Mouse (Mus musculus): ENCODE data around the gene Gtf3a. TPM values are rescaled to one million over a fixed set of nuclear protein-coding genes. Genes with fewer than 3 reads are reported as not detected.
"Not testable (repeated sequence)": the region's sequence is repeated elsewhere in the genome, so short reads cannot be mapped to it uniquely, and the experiment has no call there.

Gtf3a gene
- polyA plus RNA-seq, 1 experiment from 2014 or later: 98.6 TPM

DNA sequence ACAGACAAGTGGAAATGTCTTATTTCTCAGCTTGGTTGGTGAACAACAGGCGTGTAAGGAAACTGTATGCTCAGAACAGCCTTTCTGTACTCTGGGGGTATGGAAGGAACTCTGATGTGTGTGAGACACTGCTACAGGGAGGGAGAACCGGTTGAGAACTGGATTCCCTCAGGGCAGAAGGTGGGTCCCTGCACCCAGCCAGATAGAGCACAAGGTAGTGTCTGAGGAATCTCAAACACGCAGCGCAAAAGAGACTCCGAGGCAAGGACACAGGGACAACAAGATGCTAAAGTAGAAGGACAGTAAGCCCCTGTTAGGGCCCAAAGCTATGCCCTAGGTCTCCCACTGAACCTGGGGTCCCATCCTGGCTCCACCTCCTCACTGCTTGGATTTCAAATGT is 21.8 kb upstream of the Gtf3a start:
- WGBS (ENCODE audit: insufficient replicate concordance): 77% methylated on average over 5 of the region's 5 CpGs
- no peak overlapping the region for H3K4me3 ChIP-seq (ENCODE audit: low read depth, low read length)
- H3K36me3 ChIP-seq (ENCODE audit: control insufficient read depth, insufficient read depth, low read length): no peaks in the 10 kb centered on the region
- ATAC-seq (replicated peaks; ENCODE audit: insufficient number of reproducible peaks, low FRiP score, low TSS enrichment): no peak
- no peaks in the 10 kb centered on the region for H3K9me3 ChIP-seq (replicated peaks; ENCODE audit: control insufficient read depth, low read length)
- H3K4me1 ChIP-seq (ENCODE audit: control insufficient read depth, insufficient read depth, low read length): no peaks in the 10 kb centered on the region
- no peak overlapping the region for H3K4me2 ChIP-seq
- H3K9ac ChIP-seq (ENCODE audit: low read depth, low read length): no peak overlapping the region
- H3K27ac ChIP-seq (ENCODE audit: low read depth, low read length): no peak overlapping the region
- H3K27me3 ChIP-seq (ENCODE audit: control insufficient read depth, insufficient read depth, low read length): no peaks in the 10 kb centered on the region

GRCm38 (mm10) chr5:146931422-146931821 is 17.0 kb upstream of the Gtf3a start:
- H3K27me3 ChIP-seq (ENCODE audit: control insufficient read depth, insufficient read depth, low read length): no peaks in the 10 kb centered on the region
- no peaks in the 10 kb centered on the region for H3K4me1 ChIP-seq (ENCODE audit: control insufficient read depth, insufficient read depth, low read length)
- no peaks in the 10 kb centered on the region for H3K36me3 ChIP-seq (ENCODE audit: control insufficient read depth, insufficient read depth, low read length)
- no peaks in the 10 kb centered on the region for H3K9me3 ChIP-seq (replicated peaks; ENCODE audit: control insufficient read depth, low read length)
- no peak overlapping the region for H3K27ac ChIP-seq (ENCODE audit: low read depth, low read length)
- ATAC-seq (replicated peaks; ENCODE audit: insufficient number of reproducible peaks, low FRiP score, low TSS enrichment): no peak
- H3K9ac ChIP-seq (ENCODE audit: low read depth, low read length): no peak overlapping the region
- H3K4me3 ChIP-seq (ENCODE audit: low read depth, low read length): no peak overlapping the region
- no peak overlapping the region for H3K4me2 ChIP-seq
- WGBS (ENCODE audit: insufficient replicate concordance): 77% methylated on average over 7 of the region's 7 CpGs

GRCm38 (mm10) chr5:146931904-146932553 is 16.4 kb upstream of the Gtf3a start:
- ATAC-seq (replicated peaks; ENCODE audit: insufficient number of reproducible peaks, low FRiP score, low TSS enrichment): no peak
- no peak overlapping the region for H3K4me2 ChIP-seq
- H3K9ac ChIP-seq (ENCODE audit: low read depth, low read length): no peak overlapping the region
- H3K27me3 ChIP-seq (ENCODE audit: control insufficient read depth, insufficient read depth, low read length): no peaks in the 10 kb centered on the region
- no peaks in the 10 kb centered on the region for H3K4me1 ChIP-seq (ENCODE audit: control insufficient read depth, insufficient read depth, low read length)
- no peak overlapping the region for H3K27ac ChIP-seq (ENCODE audit: low read depth, low read length)
- no peaks in the 10 kb centered on the region for H3K9me3 ChIP-seq (replicated peaks; ENCODE audit: control insufficient read depth, low read length)
- H3K36me3 ChIP-seq (ENCODE audit: control insufficient read depth, insufficient read depth, low read length): no peaks in the 10 kb centered on the region
- H3K4me3 ChIP-seq (ENCODE audit: low read depth, low read length): no peak overlapping the region
- WGBS (ENCODE audit: insufficient replicate concordance): 69% methylated on average over 16 of the region's 16 CpGs

- ATAC-seq (replicated peaks; ENCODE audit: insufficient number of reproducible peaks, low FRiP score, low TSS enrichment): no peak
- H3K4me3 ChIP-seq (ENCODE audit: low read depth, low read length): no peak overlapping the region
- 84% methylated on average over 12 of the region's 12 CpGs for WGBS (ENCODE audit: insufficient replicate concordance)
Measured at GRCm38 (mm10) chr5:146933466-146933865, 15.0 kb upstream of the Gtf3a start.

GRCm38 (mm10) chr5:146937541-146938503 is 10.6 kb upstream of the Gtf3a start:
- no peak overlapping the region for H3K4me3 ChIP-seq (ENCODE audit: low read depth, low read length)
- no peaks in the 10 kb centered on the region for H3K4me1 ChIP-seq (ENCODE audit: control insufficient read depth, insufficient read depth, low read length)
- ATAC-seq (replicated peaks; ENCODE audit: insufficient number of reproducible peaks, low FRiP score, low TSS enrichment): no peak
- H3K27me3 ChIP-seq (ENCODE audit: control insufficient read depth, insufficient read depth, low read length): no peaks in the 10 kb centered on the region
- no peaks in the 10 kb centered on the region for H3K9me3 ChIP-seq (replicated peaks; ENCODE audit: control insufficient read depth, low read length)
- H3K4me2 ChIP-seq: no peak overlapping the region
- no peak overlapping the region for H3K9ac ChIP-seq (ENCODE audit: low read depth, low read length)
- WGBS (ENCODE audit: insufficient replicate concordance): 75% methylated on average over 32 of the region's 32 CpGs
- no peak overlapping the region for H3K27ac ChIP-seq (ENCODE audit: low read depth, low read length)
- no peaks in the 10 kb centered on the region for H3K36me3 ChIP-seq (ENCODE audit: control insufficient read depth, insufficient read depth, low read length)

More at GRCm38 (mm10) chr5:146933466-146933865, 15.0 kb upstream of the Gtf3a start:
- Histone ChIP-seq H3K9me3 (replicated peaks; ENCODE audit: control insufficient read depth, low read length) (no peaks in the 10 kb centered on the region), H3K27me3 (ENCODE audit: control insufficient read depth, insufficient read depth, low read length) (no peaks in the 10 kb centered on the region), H3K4me2 (no peak overlapping the region), H3K9ac (ENCODE audit: low read depth, low read length) (no peak overlapping the region), H3K4me1 (ENCODE audit: control insufficient read depth, insufficient read depth, low read length) (no peaks in the 10 kb centered on the region), H3K27ac (ENCODE audit: low read depth, low read length) (no peak overlapping the region), H3K36me3 (ENCODE audit: control insufficient read depth, insufficient read depth, low read length) (no peaks in the 10 kb centered on the region)

- H3K9ac ChIP-seq (ENCODE audit: low read depth, low read length): no peak overlapping the region
- 79% methylated on average over 16 of the region's 16 CpGs for WGBS (ENCODE audit: insufficient replicate concordance)
Measured at GRCm38 (mm10) chr5:146939109-146939796, 9.2 kb upstream of the Gtf3a start.

DNA sequence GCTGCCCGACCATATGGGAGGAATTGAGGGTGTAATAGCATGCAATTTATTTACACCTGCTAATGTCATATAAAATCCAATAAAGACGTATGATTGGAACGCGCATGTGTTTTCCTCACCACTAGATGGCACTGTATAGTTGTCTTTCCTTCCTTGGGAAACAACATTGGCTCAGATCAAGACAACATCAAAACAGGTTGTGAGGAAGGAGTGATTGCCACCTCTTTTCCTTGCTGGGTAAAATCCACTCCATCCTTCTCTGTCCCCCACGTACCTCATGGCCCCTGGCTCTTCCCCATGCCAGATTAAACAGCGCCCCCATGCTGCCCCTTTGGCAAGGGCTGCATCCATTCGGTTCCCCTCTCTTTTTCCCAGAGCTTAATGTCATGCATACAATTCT is 8.2 kb upstream of the Gtf3a start:
- Histone ChIP-seq H3K36me3 (ENCODE audit: control insufficient read depth, insufficient read depth, low read length) (no peaks in the 10 kb centered on the region), H3K27ac (ENCODE audit: low read depth, low read length) (no peak overlapping the region), H3K9ac (ENCODE audit: low read depth, low read length) (no peak overlapping the region), H3K9me3 (replicated peaks; ENCODE audit: control insufficient read depth, low read length) (peaks cover 2% of the 10 kb centered on the region; the same call in 1 of the 2 replicates), H3K4me1 (ENCODE audit: control insufficient read depth, insufficient read depth, low read length) (no peaks in the 10 kb centered on the region), H3K27me3 (ENCODE audit: control insufficient read depth, insufficient read depth, low read length) (no peaks in the 10 kb centered on the region), H3K4me3 (ENCODE audit: low read depth, low read length) (no peak overlapping the region), H3K4me2 (no peak overlapping the region)
- ATAC-seq (replicated peaks; ENCODE audit: insufficient number of reproducible peaks, low FRiP score, low TSS enrichment): no peak
- 21% methylated on average over 7 of the region's 7 CpGs for WGBS (ENCODE audit: insufficient replicate concordance)

More at GRCm38 (mm10) chr5:146939109-146939796, 9.2 kb upstream of the Gtf3a start:
- Histone ChIP-seq H3K36me3 (ENCODE audit: control insufficient read depth, insufficient read depth, low read length) (no peaks in the 10 kb centered on the region), H3K27me3 (ENCODE audit: control insufficient read depth, insufficient read depth, low read length) (no peaks in the 10 kb centered on the region), H3K9me3 (replicated peaks; ENCODE audit: control insufficient read depth, low read length) (no peaks in the 10 kb centered on the region), H3K4me2 (no peak overlapping the region), H3K4me3 (ENCODE audit: low read depth, low read length) (no peak overlapping the region), H3K4me1 (ENCODE audit: control insufficient read depth, insufficient read depth, low read length) (no peaks in the 10 kb centered on the region), H3K27ac (ENCODE audit: low read depth, low read length) (no peak overlapping the region)
- no peak for ATAC-seq (replicated peaks; ENCODE audit: insufficient number of reproducible peaks, low FRiP score, low TSS enrichment)

DNA sequence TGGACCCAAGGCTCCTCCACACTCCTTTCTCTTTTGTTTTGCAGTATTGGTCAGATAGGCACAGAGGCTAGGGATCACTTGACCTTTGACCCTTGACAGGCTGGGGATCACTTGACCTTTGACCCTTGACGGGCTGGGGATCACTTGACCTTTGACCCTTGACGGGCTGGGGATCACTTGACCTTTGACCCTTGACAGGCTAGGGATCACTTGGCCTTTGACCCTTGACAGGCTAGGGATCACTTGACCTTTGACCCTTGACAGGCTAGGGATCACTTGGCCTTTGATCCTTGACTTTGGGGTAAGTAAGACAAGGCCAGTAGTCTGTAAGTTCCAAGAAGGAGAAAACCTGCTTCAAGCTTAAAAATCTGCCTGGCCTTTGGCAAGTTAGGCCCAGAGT is 6.5 kb upstream of the Gtf3a start:
- H3K9me3 ChIP-seq (replicated peaks; ENCODE audit: control insufficient read depth, low read length); H3K36me3 ChIP-seq (ENCODE audit: control insufficient read depth, insufficient read depth, low read length); H3K27ac ChIP-seq (ENCODE audit: low read depth, low read length); H3K4me3 ChIP-seq (ENCODE audit: low read depth, low read length); H3K4me1 ChIP-seq (ENCODE audit: control insufficient read depth, insufficient read depth, low read length); H3K9ac ChIP-seq (ENCODE audit: low read depth, low read length); H3K27me3 ChIP-seq (ENCODE audit: control insufficient read depth, insufficient read depth, low read length); ATAC-seq (replicated peaks; ENCODE audit: insufficient number of reproducible peaks, low FRiP score, low TSS enrichment); H3K4me2 ChIP-seq: not testable (repeated sequence)
- 31% methylated on average over 2 of the region's 2 CpGs for WGBS (ENCODE audit: insufficient replicate concordance)
